Mouse (Mus musculus) right cerebral cortex, adult 18-20 months (tissue): ENCODE results near the gene Gm28051.

ENCODE experiments used
- DNase-seq: peaks from one replicate; pipeline ENCODE4 v3.0.0; 2022; ENCODE audit warnings: mixed read lengths

The Gm28051 gene

GRCm38 (mm10) chr12:102742056-102742455 is 15.5 kb downstream of the Gm28051 start:
- DNase-seq: no peak

GRCm38 (mm10) chr12:102740285-102740684 is 17.3 kb downstream of the Gm28051 start:
- no peak for DNase-seq

GRCm38 (mm10) chr12:102739096-102739495 is 18.5 kb downstream of the Gm28051 start:
- no peak for DNase-seq

GRCm38 (mm10) chr12:102733381-102733780 is 24.2 kb downstream of the Gm28051 start:
- peak; percentile 37 for DNase-seq

- DNase-seq: no peak
Observed at GRCm38 (mm10) chr12:102730798-102731619, 26.6 kb downstream of the Gm28051 start.

- DNase-seq: peak; percentile 78
Observed at GRCm38 (mm10) chr12:102729855-102730797, 27.4 kb downstream of the Gm28051 start.

GRCm38 (mm10) chr12:102725761-102726175 is 31.8 kb downstream of the Gm28051 start:
- no peak for DNase-seq

- DNase-seq: no peak
Observed at GRCm38 (mm10) chr12:102725146-102725545, 32.4 kb downstream of the Gm28051 start.

- DNase-seq: peak; percentile 71
Observed at GRCm38 (mm10) chr12:102723861-102724260, 33.7 kb downstream of the Gm28051 start.

- no peak for DNase-seq
Observed at GRCm38 (mm10) chr12:102722966-102723365, 34.6 kb downstream of the Gm28051 start.

GRCm38 (mm10) chr12:102722451-102722850 is 35.1 kb downstream of the Gm28051 start:
- no peak for DNase-seq

GRCm38 (mm10) chr12:102719552-102720315 is 37.8 kb downstream of the Gm28051 start:
- no peak for DNase-seq

- DNase-seq: no peak
Observed at GRCm38 (mm10) chr12:102714654-102715395, 42.7 kb downstream of the Gm28051 start.

GRCm38 (mm10) chr12:102714116-102714515 is 43.4 kb downstream of the Gm28051 start:
- DNase-seq: no peak

GRCm38 (mm10) chr12:102713153-102713865 is 44.3 kb downstream of the Gm28051 start:
- no peak for DNase-seq

- no peak for DNase-seq
Observed at GRCm38 (mm10) chr12:102710851-102711375, 46.7 kb downstream of the Gm28051 start.

GRCm38 (mm10) chr12:102709896-102710295 is 47.7 kb downstream of the Gm28051 start:
- DNase-seq: no peak

GRCm38 (mm10) chr12:102708220-102708619 is 49.3 kb downstream of the Gm28051 start:
- no peak for DNase-seq

GRCm38 (mm10) chr12:102706833-102707463 is 50.6 kb downstream of the Gm28051 start:
- peak; percentile 1 for DNase-seq

- DNase-seq: peak; percentile 29
Observed at GRCm38 (mm10) chr12:102705906-102706640, 51.5 kb downstream of the Gm28051 start.
